Mouse (Mus musculus): ENCODE measurements around the gene BC052040.

- TF ChIP-seq CTCF (conservative IDR thresholded peaks at IDR 0.05; ENCODE audit: low read length) (no peak), NANOG (IDR thresholded peaks at IDR 0.05; ENCODE audit: borderline replicate concordance, low read length) (no peak)
Measured at GRCm38 (mm10) chr2:115579976-115580375, 1.5 kb upstream of the BC052040 start.
